Mouse (Mus musculus) spleen, postnatal 0 days (tissue): ENCODE data around the gene Arrdc2. TPM values are rescaled to one million over a fixed set of nuclear protein-coding genes. Genes with fewer than 3 reads are reported as not detected.

Experiments used
- polyA plus RNA-seq: library from polyadenylated mRNA; unstranded; fragments of >200 nt; fragmentation: Nextera tagmentation; extraction: Ambion mirVana; gene quantifications from 2 replicates; pipeline ENCODE4 v1.2.1, GENCODE M21; 2015

The Arrdc2 gene
- polyA plus RNA-seq: 13.1 and 15.0 TPM in 2 replicates

DNA sequence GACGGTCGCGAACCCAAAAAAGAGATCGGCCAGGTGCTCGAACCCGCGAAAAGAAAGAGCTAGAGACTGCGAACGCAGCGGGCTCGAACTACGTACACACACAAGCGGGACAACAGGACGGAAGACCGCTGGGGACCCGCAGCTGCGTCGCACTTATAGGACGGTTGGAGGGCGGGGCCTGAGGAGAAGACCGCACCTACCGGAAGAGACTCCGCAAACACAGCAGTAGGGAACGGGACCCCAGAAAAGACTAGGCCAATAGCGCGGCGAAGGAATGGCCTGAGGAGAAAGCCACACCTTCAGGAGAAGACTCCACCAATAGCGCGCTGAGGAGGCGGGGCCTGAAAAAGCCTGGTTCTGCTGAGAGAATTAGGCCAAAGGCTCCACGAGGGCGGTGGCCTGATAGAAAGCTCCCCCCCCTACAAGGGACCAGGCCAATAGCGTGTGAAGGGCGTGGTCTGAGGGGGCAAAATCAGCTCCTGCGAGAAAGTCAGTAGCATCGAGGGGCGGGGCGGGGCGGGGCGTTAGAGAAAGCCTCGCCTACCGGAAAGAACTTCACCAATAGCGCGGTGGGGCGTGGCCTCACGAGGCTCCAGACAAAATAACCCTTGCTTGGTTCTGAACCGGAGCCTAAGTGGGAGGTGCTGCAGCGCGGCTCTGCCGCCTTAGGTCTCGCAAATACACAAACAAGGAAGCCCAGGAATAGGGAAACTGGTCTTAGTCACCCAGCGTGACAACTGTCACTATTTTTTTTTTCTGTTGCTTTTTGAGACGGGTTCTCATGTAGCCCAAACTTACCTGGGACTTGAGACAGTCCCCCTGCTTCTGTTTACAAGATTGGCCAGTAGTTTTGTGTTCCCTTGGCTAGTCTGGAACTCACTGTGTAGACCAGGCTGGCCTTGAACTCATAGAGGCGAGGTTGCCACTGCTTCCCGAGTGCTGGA, at the start of gene Arrdc2:
Arrdc2 (minus strand) TSS at position 313 of the 944 bp plus-strand sequence.

GRCm38 (mm10) chr8:70873364-70873985, 34.0 kb upstream of the Arrdc2 start, which contains the start of gene Ccdc124:
Gene Ccdc124 (minus strand): TSS chr8:70873935.

DNA sequence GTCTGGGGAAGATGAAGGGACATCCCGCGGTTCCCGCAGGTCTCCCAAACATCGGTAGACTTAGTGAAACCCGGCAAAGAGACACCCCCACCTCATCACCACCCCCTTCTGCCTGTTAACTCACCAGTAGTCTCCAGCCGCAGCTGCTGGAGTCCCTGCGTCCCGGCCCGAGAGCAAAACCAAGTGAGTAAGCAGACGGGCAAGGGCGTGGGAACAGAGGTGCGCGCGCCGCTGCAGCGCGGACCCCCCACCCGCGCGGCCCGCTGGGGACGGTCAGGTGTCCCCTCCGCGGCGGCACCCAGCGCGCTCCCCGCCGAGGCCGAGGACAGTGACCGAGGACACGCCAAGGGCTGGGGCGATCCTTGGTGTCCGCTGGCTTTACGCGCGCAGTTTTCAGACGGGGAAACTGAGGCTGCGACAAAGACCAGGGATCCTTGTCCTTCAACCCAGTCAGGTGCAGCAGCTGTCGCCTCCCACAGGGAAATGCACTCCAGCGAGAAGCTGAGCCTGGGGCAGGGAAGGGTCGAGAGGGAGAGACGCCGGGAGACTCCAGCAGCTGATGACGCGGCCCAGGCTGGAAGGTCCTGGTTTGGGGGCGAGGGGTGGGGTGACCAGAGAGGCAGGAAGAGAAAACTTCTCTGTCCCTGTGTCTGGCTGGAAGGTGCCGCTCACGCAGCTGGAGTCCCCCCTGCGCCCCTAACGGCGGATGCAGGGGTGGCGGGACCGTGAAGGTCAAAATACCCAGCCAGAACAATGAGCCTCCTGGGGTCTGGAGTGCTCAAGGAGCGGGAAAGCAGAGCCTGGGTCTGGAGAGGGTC, 23.5 kb upstream of the Arrdc2 start, which contains the start of gene Kcnn1:
Kcnn1 (minus strand) TSS at position 435 of the 818 bp plus-strand sequence.

DNA sequence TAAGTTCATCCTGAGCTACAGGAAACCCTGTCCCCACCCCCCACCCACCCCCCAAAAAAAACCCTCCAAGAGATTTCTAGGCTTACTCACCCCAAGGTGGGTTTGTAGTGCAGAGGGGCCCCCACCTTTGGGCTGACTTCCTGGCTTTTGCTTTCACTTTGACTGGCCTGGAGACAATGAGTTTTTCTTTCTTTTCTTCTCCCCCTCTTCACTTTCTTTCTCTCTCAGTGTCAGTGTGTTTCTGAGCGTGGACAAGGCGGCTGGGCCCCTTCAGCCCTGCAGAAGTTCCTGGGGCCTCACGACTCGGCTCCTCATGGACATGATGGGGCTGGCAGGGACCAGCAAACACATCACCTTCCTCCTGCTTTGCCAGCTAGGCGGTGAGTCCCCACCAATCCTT, 31.3 kb downstream of the Arrdc2 start, which contains the start of gene Il12rb1:
Il12rb1 (plus strand) TSS at position 211 of the 400 bp plus-strand sequence.

GRCm38 (mm10) chr8:70804481-70805206, 34.9 kb downstream of the Arrdc2 start, which contains the start of gene Mast3:
Gene Mast3 (minus strand): TSS chr8:70805054.

Other genes starting within 250 kb of the Arrdc2 start
- gene Isyna1, start 245.3 kb downstream of the Arrdc2 start, polyA plus RNA-seq: 50.4 and 57.8 TPM in 2 replicates
- 80.1 and 80.6 TPM in 2 replicates for gene Ssbp4, start 230.8 kb downstream of the Arrdc2 start, polyA plus RNA-seq
- 10.7 and 14.6 TPM in 2 replicates for gene Lrrc25, start 223.6 kb downstream of the Arrdc2 start, polyA plus RNA-seq
- 0.79 and 0.93 TPM in 2 replicates for gene Gdf15, start 207.3 kb downstream of the Arrdc2 start, polyA plus RNA-seq
- gene Pgpep1, start 179.3 kb downstream of the Arrdc2 start, polyA plus RNA-seq: 13.5 and 15.4 TPM in 2 replicates
- gene Lsm4, start 166.5 kb downstream of the Arrdc2 start, polyA plus RNA-seq: 209 and 217 TPM in 2 replicates
- 33.3 and 37.5 TPM in 2 replicates for gene Jund, start 140.8 kb downstream of the Arrdc2 start, polyA plus RNA-seq
- gene Iqcn, start 136.3 kb downstream of the Arrdc2 start, polyA plus RNA-seq: not detected in 2 replicates
- 0.16 TPM in 1 of 2 replicates, not detected in the other for gene Gm3336, start 121.2 kb downstream of the Arrdc2 start, polyA plus RNA-seq
- 0.16 and 0.24 TPM in 2 replicates for gene Pde4c, start 116.0 kb downstream of the Arrdc2 start, polyA plus RNA-seq
- 4.8 and 5.3 TPM in 2 replicates for gene Rab3a, start 85.0 kb downstream of the Arrdc2 start, polyA plus RNA-seq
- gene Mpv17l2, start 78.8 kb downstream of the Arrdc2 start, polyA plus RNA-seq: 53.7 and 56.1 TPM in 2 replicates
- 22.8 and 27.4 TPM in 2 replicates for gene Pik3r2, start 63.0 kb downstream of the Arrdc2 start, polyA plus RNA-seq
- 12.4 and 14.1 TPM in 2 replicates for gene Mast3, start 34.7 kb downstream of the Arrdc2 start, polyA plus RNA-seq
- 0.60 and 0.93 TPM in 2 replicates for gene Il12rb1, start 31.3 kb downstream of the Arrdc2 start, polyA plus RNA-seq
- 0.36 and 0.52 TPM in 2 replicates for gene Kcnn1, start 23.5 kb upstream of the Arrdc2 start, polyA plus RNA-seq
- gene Ccdc124, start 34.2 kb upstream of the Arrdc2 start, polyA plus RNA-seq: 54.8 and 56.6 TPM in 2 replicates
- gene Slc5a5, start 53.0 kb upstream of the Arrdc2 start, polyA plus RNA-seq: 0.05 and 0.07 TPM in 2 replicates
- gene Rpl18a, start 57.7 kb upstream of the Arrdc2 start, polyA plus RNA-seq: 4,461 and 4,565 TPM in 2 replicates
- 18.8 and 21.9 TPM in 2 replicates for gene Map1s, start 66.2 kb upstream of the Arrdc2 start, polyA plus RNA-seq